Mouse (Mus musculus): ENCODE results near the gene Isoc2b.
A peak's percentile ranks its signal among the peaks of the same experiment; 100 is the strongest.
"Not testable (repeated sequence)": the region's sequence is repeated elsewhere in the genome, so short reads cannot be mapped to it uniquely, and the experiment has no call there.

The Isoc2b gene

DNA sequence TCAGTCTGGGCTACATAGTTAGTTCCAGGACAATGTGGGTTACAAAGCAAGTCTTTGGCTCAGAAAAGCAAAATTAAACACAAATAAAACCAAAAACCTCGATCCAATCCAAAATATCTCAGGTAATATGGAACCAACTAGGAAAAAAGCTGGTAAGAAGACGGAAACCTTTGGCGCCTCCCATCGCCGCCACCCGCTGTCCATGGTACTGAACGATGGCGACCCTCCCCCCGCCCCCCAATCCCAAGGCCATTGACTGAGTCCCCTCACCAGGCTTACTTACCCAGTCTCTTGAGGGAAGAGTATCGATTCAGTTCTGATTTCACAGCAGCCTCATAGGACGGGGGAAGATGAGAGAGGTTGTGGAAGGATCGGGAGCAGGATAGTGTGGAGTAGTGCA, 39.6 kb downstream of the Isoc2b start:
- no peak for DNase-seq

DNA sequence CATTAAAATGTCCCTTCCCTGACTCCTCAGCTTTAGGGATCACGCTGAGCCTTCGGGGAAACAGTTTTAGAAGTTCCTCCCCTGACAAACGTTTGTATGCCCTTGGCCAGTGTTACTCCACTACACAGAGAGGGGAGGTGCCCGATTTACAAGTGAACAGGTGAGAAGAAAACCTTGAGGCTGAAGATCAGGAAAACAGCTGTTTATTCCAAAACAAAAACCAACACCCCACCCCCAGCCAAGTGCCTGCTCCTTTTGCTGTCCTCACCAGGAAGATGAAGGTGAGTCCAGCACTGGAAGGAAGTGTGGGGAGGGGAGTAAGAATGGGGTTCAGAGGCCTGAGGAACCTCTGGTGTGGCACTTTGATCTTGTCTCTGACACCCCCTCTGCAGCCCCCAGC, 44.7 kb downstream of the Isoc2b start:
- no peak for DNase-seq

DNA sequence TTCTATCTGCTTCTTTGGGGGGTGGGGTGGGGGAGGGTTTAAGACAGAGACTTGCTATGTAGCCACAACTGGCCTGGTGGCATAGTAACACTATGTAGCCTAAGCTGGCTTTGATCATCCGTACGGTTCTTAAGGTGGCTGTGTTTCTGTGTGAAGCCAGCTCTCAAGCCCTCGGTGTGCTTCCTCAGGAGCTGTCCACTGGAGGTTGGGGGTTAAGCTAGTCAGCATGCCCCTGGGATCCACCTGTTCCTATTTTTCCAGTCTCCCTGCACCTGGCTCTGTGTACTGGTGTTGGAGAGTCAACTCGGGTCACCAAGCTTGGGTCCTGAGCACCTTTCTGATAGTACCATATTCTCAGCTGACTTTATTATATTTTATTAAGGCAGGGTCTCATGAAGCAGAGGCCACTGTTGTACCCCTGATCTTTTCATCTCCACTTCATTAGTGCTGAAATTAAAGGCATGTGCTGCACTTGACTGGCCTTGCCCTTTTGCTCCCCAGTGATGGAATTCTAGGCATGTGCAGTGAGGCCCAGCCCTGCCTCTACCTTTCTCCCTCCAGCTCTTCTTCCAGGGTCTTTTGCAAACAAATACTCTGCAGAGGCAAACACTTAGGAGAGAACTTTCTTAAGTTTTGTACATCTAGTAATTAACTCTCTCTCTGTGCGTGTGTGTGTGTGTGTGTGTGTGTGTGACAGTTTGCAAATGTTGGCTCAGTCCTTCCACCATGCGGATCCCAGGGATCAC, 47.7 kb downstream of the Isoc2b start:
- no peak for DNase-seq

DNA sequence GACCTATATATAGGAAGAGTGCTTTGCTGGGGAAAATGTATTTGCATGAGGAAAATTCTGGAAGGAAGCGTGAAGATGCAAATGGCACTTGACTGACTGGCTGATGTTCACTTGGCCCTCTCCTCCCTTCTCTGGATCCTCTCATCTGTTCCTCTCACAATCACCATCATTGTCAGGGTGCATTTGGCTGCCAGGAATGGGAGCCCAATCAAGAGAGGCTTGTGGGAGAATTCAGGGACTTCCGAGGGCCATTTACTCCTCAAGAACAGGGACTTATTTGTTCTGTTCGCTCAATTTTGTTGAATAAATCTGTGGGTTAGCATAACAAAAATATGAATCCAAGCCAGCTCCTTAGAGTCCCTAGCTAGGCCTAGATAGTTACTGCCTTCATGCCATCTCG, 48.4 kb downstream of the Isoc2b start:
- DNase-seq: no peak

DNA sequence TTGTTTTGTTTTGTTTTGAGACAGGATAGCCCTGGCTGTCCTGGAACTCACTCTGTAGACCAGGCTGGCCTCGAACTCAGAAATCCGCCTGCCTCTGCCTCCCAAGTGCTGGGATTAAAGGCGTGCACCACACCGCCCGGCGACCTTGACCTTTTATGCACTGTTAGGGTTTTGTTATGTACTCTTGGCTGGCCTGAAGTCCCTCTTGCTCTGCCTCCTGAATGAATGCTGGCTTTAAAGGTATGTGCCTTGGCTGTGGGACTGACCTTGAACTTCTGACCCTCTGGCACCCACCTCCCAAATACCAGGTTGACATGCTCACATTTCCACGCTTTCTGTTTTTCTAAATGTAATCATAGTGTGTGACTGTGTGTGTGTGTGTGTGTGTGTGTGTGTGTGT, 49.1 kb downstream of the Isoc2b start:
- DNase-seq: not testable (repeated sequence)

DNA sequence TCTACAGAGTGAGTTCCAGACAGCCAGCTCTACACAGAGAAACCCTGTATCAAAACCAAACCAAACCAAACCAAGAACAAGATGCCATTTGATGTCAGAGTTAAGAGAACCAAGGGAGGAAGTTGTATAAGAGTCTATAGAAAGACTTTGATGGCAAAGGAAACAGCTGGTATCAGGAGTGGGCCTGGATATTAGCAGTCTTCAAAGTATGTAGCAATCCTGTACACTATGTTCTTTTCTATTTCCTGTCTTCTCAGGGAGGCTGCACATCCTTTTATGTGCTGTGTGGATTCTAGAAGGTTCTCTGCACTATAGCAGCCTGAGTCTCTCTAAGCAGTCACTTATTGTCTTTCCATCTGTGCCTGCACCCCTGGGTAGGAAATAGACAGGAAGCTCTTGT, 53.5 kb downstream of the Isoc2b start:
- no peak for DNase-seq

DNA sequence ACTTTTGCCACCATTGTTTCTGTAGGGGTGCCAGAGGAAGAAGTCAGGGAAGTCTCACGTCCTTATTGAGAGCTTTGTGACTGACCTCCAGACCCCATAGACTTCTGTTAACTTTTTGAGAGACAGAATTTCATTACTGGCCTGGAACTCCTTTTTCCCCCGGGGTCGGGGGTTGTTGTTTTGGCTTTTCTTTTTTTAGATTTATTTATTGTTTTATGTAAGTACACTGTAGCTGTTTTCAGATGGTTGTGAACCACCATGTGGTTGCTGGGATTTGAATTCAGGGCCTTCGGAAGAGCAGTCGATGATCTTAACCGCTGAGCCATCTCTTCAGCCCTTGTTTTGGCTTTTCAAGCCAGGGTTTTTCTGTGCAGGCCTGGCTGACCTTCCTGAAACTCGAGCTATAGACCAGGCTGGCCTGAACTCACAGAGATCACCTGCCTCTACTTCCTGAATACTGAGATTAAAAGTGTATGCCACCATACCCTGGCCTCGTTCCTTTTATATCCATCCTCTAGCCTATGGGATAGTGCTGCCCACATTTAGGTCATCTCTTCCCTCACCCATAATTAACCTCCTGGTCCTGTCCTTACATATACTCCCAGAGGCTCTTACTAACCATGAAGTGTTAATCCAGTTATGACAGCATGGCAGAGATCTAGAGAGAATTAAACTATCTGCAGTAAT, 56.8 kb downstream of the Isoc2b start:
- DNase-seq: no peak

DNA sequence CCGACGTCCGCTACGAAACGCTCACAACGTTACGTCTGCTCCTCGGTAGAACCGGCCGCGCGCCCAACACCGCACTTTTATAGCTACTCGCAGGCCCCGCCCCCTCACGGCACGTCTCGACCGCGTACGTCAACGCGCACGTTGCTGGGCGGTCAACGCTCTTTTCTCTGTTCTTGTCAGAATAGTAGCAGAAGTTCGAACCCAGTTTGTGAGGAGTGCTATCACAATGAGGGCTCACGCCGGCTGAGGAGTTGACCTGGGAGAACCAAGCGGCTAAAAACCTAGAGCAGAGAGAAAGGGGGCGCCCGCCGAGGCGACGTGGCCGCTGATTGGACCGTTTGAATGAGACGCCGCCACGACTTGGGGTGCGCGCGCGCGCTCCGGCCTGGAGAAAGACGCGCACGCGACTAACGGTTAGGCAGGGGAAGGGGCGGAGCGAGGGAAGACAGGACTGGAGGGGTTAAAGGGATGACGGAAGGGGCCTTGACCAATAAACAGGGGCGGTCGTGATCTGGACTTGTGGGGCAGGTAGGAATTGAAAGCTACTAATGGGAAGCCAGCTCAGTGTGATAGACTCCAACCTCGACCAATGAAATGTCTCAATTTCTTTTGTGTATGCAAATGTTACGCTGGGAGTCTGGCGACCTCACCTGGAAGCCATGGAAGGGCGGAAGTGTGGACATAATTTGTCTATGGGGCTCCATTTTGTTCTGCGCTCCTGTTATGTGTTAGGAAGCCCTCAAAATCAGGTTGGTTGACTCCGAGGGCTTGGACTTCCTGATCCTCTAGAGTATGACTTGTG, 57.6 kb downstream of the Isoc2b start, which contains the start of gene Ube2s:
Gene Ube2s, minus strand, starts transcription at position 288 of the 802 bp plus-strand sequence.
- peak; percentile 99 for DNase-seq

DNA sequence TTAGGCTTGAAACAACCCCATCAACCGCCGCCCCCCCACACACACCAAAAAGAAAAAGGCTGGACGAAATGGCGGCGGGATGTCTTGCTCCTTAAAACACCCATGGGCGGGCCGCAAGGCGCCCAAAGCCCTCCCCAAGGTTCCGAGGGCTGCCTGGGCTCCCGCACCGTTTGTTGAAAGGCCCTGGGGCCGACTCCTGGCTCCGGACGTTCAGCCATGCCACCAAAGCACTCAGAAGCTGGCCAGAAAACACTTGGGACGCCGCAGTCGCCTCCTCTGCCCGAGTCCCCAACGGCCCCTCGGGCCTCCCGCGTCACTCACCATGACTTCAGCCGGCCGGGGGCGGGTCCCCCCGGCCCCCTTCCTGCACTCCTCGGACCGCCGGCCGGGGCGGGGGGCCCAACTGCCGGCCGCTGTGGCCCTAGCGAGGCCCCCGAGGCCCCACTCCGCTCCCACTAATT, 58.2 kb downstream of the Isoc2b start:
- DNase-seq: peak; percentile 44

DNA sequence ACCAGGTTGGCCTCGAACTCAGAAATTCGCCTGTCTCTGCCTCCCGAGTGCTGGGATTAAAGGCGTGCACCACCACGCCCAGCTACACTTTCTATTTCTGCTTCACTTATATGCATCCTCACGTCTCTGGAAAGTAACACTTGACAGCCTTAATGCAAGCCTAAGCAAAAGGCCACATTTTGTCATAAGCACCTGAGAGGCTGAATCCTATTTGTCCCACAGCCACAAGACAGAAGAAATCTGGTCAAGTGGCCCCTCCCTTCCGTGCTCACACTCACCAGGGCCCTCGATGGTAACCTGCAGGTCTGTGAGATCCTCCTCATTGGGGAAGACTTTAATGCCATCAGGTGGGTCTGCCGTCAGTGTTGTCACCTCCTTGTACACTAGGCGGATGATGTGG, 58.9 kb downstream of the Isoc2b start:
- DNase-seq: not testable (repeated sequence)

DNA sequence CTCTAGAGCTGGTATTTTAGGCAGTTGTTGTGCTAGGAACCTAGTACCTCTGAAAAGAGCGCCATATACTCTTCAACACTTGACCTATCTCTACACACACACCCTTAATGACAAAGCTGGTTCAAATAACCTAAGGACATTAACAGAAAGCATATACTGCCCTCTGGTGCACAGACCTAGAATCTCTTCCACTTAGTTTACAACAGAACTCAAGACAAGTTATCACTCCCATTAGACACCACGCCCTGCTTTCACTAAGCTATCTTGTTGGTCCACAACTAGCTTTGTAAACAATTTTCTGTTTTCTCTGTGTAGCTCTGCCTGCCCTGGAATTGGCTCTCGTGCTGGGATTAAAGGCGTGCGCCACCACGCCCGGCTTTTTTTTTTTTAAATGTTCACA, 63.3 kb downstream of the Isoc2b start:
- no peak for DNase-seq

DNA sequence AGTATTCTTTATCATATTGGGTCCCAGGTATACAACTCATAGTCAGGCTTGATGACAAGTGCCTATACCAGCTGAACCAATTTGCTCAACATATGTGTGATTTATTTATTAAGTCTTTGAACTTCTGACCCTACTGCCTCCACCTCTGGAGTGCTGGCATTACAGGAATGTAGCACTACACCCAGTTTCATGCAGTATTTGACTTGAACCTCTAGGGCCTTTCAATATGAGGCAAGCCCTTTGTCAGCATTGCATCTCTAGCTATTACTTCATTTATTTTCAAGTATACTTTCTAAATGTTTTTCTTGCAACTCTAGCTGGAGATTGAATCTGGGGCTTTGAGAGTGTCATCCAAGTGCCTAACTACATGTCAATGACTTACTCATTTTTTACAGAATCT, 67.8 kb downstream of the Isoc2b start:
- DNase-seq: no peak

DNA sequence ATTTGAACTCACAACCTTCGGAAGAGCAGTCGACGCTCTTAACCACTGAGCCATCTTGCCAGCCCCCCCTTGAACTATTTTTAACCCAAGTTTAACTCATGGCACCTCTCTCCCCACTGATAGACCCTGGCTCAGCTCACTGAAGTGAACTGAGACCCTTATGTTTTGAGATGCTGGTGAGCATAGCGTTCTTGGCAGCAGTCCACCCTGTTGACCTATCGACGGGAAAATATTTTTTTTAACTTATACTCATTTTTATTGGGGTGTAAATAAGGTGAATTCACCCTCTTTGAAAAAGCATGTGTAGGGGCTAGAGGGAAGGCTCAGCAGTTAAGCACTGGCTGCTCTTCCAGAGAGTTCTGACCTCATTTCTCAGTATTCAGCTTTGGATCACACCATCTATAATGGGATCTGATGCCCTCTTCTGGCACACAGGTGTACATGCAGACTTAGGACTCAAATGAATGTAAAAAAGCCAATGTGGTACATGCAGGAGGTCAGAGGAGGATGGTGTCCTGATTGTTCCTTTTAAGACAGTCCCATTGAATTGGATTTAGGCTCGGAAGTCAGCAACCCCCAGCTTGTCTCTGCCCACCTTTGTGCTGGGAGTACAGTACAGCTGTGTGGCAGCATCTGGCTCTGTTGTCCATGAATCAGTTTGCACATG, 74.2 kb downstream of the Isoc2b start:
- no peak for DNase-seq
